Mouse (Mus musculus): ENCODE measurements around the gene Fmo4.

Fmo4 gene

DNA sequence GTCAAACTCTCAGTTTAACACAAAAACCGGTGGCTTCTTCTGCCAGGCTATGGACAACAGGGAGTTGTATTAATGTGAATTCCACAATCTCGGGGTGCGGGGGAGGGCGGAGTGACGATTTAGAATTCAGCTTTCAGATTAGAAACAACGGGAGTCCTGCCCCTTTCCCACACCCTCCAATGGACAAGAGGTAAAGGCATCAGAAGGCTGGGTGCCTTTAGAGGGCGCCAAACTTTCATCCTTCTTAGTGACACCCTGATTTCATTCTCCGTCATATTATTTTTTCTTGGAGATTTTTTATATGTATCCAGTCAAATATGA lies at the start of gene Fmo4:
TSS of gene Fmo4 (minus strand) at position 137 of the 321 bp plus-strand sequence.
- DNase-seq (ENCODE audit: low spot score): peak; percentile 12

DNA sequence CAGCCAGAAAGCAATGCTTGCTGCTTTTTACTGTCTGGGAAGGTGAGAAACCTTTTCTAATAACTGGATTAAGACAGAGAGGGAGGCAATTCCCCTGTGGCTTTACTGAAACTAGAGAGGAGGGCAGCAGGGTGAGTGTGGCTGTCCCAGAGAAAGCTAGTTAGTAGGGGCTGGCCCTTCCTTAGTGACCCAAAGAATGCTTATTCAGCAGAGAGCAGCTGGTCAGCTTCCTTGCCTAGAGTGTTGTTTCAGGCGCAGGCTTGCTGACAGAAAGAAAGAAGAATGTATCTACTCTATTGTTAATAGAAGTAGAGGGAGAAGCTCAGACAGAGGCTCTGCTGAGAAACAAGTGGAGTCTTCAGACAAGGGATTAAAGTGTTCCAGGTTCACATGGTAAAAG lies 48.6 kb upstream of the Fmo4 start:
- no peak for DNase-seq (ENCODE audit: low spot score)

DNA sequence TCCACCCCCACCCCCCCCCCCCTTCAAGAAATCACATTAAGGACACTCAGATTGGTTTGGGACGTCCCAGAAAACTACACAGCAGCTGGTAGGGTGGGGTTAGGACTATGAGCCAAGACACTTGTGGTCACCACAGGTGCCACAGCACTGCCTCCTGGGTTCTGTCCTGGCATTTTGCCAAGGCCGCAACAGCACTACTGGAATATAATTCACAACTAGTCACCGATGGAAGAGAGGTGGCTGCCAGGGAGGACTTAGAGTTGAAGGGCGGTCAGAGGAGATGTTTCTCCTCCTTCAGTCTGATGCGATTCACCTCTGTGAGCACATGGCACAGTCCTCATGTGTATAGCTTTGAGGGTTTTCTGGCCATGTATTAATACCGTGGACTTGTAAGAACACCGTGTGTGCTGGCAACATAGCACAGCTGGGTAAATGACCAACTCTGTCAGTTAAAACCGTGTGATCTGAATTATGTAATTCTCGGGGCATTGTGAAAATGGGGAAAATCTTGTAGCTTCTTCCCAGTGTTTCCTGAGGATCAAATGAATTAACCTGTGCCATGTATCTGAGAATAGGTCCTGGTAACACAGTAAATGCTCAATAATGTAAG lies 46.3 kb upstream of the Fmo4 start:
- no peak for DNase-seq (ENCODE audit: low spot score)

DNA sequence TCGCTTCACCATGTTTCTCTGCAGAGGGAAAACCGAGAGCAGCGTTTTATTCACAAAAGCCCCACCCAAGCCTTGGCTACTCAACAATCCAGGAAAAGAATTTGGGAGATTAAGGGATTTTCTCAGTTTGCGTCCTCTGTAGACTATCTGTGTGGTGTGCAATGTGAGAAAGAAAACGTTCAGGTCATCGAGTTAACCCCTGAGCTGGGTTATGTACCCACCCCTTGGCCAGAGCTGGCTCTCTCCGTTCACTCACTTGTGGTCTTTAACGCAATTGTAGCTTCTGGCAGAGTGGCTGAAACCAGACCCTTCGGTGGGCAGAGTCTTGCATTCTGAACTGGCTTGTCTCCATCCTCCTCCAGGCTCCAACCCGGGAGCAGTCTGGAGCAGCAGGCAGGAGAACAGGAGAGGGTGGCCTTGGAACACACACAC lies 45.8 kb upstream of the Fmo4 start:
- no peak for DNase-seq (ENCODE audit: low spot score)

DNA sequence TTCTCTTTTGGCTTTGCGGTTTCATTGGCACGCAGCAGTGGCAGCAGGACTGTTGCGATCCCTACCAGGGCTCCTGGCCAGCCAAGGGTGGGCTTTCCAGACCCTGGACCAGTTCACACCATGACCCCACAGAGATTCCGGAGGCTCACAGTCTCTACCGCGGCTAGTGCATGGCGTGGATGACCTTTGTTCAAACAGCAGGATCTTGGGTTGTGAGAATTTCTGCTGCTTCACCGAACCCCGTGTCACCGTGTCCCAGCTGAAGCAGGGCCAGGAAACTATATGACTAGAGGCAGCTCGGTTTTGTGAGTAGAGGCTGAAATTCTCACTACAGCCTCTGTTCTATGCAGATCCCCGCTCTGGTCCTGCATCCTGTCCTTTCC lies 45.0 kb upstream of the Fmo4 start:
- no peak for DNase-seq (ENCODE audit: low spot score)

DNA sequence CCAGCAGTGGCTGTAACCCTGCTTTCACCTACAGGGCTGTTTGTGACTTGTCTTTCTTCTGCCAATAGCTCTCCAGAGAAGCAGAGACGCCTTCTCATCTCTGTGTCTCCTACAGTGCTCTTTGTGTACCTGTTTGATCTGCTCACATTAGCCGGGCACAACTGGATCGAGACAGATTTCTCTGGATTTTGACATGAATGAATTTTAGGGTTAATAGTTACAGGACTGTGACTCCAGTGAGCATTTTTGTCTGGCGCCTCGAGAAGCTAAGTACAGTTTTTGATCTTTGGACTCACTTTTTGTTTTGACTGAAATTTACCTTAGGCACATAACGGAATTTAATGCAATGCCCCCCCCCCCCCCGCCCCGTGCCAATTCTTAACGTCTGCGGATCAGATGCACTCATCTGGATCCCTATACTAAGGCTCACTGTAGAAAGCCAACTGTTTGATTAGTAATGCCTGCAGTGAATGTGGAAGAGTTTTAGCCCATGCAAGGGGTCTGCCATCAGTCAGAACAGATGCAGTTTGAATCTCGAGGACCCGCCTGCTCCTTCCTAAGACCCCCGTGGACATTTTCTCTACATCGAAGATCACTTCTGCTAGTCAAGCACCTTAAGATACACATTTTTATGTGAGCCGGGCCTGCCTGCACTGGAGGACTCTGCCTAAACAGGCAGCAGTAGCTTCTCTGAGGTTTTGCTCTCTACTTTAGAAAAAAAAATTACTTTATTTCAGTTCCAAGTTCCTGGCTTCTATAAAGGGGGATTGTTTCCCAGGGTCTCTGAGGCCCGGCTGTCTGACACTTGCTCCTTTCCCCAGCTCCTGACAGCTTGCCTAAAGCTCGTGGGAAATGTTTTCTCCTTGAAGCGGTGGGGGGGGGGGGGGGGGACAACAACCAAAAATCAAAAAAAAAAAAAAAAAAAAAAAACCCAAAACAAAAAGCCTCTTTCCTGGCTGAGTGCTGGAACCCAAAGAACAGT lies 44.3 kb upstream of the Fmo4 start:
- no peak for DNase-seq (ENCODE audit: low spot score)

DNA sequence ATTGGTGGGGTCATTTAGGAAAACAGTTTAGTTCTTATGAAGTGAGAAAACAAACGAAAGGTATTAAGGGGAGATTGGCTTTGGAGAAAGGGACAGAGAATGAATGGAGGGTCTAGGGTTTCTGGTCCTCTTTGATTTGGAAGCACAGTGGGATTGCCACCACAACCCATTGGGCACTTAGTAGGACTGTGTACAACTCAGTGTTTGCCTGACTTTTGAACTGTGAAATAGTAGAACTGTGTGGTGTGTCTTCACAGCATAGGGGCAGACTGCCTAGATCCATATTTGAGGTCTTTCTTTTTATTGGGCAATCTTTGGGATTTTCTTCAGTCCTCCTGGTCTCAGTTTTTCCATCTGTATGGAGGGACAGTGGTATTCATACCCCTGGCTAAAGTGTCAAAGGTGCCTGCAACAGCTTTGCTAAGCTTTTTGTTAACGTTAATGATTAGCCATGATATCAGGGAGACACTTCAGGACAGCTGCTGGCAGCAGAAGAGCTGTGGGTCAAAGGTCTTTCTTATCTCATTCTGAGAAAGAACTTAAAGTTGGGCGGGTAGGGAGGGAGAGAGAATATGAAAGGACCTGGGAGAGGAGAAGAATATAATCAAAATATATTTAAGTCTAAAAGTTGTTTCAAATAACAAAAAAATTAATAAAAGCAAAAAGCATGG lies 40.2 kb upstream of the Fmo4 start:
- no peak for DNase-seq (ENCODE audit: low spot score)

DNA sequence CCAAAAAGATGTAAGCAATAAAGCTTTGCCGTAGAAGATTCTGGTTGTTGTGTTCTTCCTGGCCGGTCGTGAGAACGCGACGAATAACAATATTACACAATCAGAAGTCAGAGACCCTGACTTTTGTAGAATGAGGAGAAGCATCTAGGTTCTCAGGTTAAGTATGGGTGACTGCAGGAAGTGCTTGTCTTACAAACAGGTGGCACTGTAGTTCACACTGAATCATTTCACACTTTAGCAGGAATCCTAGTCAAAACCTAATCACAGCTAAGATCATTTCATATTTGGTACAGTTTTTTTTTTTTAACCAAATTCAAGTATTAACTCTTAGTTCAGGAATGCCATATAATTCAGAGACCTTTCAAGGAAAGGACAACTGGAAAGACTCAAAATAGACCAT lies 33.8 kb upstream of the Fmo4 start:
- DNase-seq (ENCODE audit: low spot score): no peak

DNA sequence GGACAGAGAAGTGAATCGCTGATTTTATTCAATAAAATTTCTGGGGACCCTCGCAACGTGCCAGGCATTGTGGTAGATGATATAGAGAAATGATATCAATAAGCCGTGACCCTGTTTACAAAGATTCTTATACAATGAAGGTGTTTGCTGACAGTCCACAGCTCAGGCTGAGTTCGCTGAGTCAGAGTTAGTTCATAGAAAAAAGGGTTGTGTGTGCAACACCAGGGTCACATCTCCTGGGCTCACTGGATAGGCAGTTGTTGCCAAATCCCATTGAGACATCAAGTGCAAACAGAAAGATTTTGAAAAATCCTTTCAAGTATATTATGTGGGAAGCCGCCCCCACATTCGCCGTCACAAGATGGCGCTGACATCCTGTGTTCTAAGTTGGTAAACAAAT lies 26.4 kb upstream of the Fmo4 start:
- DNase-seq (ENCODE audit: low spot score): no peak

DNA sequence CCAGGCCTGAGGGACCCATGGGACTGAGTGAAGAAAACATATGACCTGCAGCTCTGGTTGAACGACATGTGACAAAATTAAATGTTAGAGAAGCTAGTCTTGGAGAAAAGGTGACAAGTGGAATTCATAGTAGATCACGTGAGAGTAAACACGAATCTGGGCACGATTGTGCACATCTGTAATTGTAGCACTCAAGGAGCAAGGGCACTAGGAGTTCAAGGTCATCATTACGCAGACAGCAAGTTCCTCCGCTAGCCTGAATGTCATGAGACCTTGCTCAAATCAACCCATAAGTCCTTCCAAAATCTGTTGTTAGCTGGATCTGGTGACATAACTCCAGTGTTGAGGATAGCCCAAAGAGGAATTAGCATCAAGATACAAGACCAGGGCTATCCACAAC lies 25.2 kb upstream of the Fmo4 start:
- DNase-seq (ENCODE audit: low spot score): no peak

DNA sequence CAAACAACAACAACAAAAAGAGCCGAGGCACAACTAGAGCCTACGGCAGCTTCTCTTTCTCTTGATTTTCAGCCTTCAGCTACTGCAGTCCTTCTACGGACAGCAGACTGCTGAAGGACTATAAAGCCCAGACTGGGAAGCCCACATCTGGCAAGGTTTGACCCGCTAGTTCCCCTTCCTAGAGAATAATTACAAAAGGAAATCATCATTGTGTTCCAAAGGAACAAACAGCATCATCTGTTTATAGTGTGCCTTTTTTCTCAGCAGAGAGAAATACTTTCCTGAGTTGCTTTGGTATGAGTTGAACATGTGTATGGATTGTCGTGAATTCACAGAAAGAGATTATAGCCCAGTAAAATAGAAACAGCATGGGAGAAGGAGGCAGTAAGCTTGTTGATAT lies 20.6 kb upstream of the Fmo4 start:
- DNase-seq (ENCODE audit: low spot score): no peak

DNA sequence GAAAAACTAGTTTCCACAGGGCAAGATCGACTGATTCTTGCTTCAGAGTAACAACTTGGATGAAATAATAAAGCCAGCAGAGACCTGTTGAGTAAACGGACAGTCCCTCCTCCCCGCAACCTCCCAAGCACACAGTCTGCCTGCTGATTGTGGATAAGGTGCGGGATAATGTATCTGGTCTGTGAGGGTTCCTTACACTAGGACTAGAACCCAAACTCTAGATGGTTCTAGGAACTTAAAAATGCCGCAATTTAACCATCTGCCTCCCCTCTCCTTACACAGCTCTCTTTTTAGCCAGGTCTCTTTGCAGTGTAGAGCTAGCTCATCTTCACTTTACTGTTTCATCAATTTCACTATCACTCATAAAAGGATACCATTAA lies 18.8 kb upstream of the Fmo4 start:
- DNase-seq (ENCODE audit: low spot score): no peak

DNA sequence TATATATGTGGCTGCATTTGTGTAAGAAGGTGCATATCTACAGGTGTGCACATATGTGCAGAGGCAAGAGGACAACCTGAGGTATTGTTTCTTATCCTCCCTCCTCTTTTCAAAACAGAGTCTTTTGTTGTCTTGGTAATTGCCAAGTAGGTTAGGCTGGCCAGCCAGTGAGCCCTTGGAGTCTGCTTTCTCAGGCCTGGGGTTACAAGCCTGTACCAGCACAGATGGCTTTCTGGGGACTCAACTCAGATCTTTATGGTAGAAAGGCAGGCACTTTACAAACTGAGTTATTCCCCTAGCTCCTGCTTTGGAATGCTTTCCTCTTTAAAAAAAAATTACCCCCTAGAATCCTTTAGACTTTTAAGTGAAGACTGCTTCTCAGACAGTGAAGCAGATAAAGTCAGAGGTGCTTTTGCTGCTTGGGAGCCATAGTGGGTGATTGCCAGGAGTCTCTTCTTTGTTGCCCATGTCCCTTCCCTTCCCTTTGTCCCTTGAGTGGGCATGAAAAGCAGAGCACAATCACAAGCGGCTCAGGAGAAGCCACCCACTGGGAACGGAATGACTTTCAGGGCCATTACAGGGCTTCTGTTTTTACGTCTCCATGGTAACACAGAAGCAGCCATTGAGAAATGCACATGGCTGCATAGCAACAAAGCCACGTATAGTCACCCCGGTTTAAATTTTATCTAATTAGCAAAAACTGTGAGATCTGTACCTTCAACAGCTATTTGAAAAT lies 18.2 kb upstream of the Fmo4 start:
- DNase-seq (ENCODE audit: low spot score): no peak

DNA sequence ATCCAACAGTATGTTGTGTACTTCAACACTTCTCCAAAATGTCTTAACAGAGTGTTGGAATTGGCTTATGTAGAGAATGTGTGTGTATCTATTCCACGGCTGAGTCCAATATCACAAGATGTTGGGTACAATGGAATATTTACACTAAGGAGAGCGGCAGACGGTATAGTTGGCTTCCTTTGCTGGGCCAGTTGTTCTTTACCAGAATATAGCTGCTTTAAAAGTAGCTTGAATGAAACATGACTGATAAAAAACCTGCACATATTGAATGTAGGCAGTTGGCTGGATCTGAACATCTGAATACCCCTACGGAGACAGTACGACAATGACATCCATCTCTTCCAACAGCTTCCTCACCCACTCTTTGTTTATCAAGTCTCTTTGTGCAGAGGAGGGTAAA lies 5.5 kb upstream of the Fmo4 start:
- DNase-seq (ENCODE audit: low spot score): peak; percentile 21

DNA sequence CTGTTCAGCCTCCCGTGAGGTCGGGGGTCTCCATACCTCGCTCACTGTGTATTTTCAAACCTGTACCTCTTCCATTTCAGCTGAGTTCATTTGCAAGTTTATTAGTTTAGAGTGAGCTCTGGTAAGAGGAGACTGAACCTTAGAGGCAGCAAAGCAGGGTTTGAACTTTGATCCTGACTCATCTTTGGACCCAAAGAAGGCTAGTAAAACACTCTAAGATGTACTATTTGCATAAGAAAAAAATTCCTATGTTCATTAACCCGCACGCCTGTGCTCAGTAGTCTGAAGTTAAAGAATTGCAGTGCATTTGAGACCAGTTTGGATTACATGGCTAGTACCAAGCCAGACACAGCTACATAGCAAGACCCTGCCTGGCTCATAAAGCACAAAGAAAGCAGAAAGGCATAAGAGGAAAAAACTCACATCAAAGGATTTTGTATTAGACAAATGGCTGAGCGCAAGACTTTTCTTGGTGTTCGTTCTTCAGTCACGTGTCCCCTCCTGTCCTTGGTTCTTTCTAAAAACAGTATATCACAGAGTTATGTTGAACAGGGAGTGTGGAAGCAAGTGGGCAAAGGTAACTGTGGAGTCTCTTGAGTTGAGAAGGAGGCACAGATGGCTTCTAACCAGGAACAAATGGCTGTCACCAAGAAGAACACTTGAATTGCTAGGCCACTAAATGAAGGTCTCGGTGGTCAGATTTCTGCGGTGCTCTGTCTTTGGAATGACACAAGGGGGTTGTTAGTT lies 1.8 kb upstream of the Fmo4 start:
- DNase-seq (ENCODE audit: low spot score): no peak

DNA sequence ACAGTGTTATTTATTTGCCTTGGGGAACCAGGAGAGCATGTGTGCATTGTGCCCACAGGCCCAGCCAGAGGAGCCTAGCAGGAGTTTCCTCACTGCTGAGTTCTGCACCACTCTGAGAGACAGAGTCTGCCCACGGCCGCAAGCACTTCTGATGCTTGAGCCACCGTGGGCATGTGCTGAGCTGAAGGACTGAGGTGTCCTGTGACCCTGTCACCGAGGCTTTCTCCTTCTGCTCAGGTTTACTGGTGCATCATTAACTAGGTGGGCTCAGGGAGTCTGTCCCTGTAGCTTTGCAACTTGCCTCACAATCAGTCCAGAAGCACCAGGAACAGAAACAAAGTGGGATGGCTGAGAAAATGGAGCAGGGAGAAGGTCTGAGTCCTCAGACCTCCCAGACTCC lies 1.2 kb upstream of the Fmo4 start:
- DNase-seq (ENCODE audit: low spot score): no peak

DNA sequence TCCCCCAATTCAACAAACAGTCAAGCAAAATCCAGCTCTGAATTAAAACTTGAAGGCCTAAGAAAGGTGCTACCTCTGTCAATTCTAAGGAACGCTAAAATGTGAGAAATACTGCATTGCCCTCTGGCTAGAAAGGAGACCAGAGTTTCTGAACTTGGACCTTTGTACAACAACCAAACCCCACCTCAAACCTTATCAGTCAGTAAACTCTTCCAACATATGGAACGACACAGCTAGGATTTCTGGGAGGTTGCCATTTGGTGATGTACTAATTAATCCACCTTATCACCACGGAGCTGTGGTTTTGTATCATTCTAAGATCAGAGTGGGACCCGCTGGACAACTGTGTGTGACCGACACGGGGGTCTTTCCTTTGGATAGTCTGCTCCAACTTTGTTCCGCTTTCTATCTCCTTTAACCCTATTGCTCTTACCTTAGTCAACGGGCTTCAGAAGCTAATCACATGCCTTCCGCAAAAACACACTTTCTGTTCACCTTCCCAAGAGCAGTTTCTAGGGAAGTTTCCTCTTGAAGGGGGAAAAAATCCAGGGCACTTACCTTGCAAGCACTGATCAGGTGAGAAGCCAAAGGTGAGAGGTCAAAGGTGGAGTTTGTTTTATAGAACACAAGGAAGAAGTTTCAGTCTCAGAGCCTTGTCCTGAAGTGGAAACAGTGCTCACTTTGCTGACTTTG lies 483 bp downstream of the Fmo4 start:
- DNase-seq (ENCODE audit: low spot score): no peak

DNA sequence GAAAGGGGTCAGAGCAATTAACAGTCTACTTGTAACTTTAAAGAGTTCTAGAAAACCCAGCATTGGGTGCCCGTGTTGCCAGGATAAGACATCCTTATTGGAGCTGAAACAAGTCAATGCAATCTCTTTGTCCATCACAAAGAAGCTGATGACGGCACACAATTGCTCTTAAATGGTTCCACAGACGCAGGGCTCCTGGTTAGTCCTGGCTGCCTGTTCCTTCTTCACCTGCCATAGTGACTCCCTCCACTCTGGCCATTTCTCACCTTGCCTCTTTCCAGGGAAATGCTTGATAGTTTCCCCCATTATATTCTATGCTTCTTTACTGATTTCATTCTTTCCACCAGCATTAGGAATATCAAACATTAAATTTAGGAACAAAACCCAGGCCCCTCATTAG lies 5.2 kb downstream of the Fmo4 start:
- DNase-seq (ENCODE audit: low spot score): no peak

DNA sequence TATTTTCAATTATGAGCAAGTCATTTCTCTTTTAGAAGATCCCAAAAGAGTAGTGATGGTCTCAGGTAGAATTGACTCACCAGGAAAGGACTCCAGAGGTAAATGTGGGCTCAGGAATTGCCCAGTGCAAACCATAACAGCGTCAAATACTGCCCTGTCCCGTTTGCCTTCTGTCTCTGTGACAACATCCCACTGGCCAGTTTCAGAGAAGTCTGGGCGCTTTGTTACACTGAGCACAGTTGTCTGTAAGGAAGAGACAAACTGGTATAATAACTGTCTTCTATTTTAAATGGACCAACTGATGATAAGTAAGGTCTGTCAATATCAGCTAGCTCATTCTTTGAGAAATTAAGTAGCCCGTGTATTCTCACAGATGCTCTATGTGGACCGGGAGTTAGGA lies 6.3 kb downstream of the Fmo4 start:
- DNase-seq (ENCODE audit: low spot score): no peak

DNA sequence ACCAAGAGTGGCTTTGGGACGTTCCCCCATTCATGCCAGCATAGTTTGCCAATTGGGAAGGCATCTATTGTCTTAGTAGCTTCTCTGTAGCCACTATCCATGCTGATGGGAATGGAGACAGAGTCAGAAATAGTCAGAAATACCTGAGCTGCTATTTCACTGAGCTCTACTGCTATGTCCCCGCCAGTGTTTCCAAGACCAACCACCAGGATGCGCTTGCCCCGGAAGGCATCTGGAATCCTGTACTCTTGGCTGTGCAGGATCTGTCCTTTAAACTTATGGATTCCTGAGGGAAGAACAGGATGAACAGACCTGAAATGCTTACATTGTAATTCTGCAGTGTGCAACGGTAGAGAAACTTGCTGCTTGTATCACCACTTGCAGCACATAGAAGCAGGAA lies 8.8 kb downstream of the Fmo4 start:
- DNase-seq (ENCODE audit: low spot score): no peak

DNA sequence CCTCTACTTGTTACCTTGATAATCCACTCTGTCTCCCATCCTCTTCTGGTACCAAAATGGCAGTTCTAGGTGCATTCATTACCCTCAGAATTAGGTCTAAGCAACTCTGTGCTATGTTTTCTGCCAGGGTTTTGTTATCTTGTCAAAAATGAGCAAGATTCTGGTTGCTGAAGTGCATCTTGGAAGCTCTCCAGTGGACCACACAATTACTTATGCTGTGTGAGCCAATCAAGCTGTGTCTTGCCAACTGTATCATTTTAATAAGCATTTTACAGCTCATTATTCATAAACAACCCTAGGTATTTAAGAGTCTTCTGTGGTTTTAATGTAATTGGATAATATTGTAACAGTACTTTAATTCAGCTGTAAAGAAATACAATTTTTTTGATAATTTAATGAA lies 17.3 kb downstream of the Fmo4 start:
- no peak for DNase-seq (ENCODE audit: low spot score)

All from layer of hippocampus, adult 11-12 months (tissue).